Mouse (Mus musculus) CH12.LX (cell line): Measurements from ENCODE around the gene Gab3. TPM values are rescaled to one million over a fixed set of nuclear protein-coding genes. Genes with fewer than 3 reads are reported as not detected.

Experiments
- DNase-seq: peaks from one replicate; pipeline ENCODE4 v3.0.0-alpha.2; 2013; ENCODE audit errors: extremely low read depth
- H3K27ac ChIP-seq: 2 replicates; pipeline ENCODE4 v1.5.1; 2012; ENCODE audit warnings: low read depth, mild to moderate bottlenecking, control low read depth, moderate library complexity; ENCODE audit not compliant: insufficient read depth
- H3K27me3 ChIP-seq: replicated peaks from 2 replicates; pipeline ENCODE3; 2012; ENCODE audit warnings: inconsistent platforms
- H3K36me3 ChIP-seq, 2 experiments: replicated peaks in 1 of 2; 2 replicates each; pipeline versions ENCODE3 to v1.6.1; 2012; ENCODE audit warnings: inconsistent platforms in 1 of 2, low read length in 1 of 2, mild to moderate bottlenecking in 1 of 2, mixed read lengths in 1 of 2, moderate library complexity in 1 of 2; ENCODE audit not compliant: control insufficient read depth in 1 of 2, insufficient read depth in 1 of 2
- H3K4me1 ChIP-seq, 2 experiments: 2 replicates each; pipeline ENCODE4 v1.6.1; 2012; ENCODE audit warnings: inconsistent platforms in 1 of 2, moderate library complexity in 1 of 2; ENCODE audit not compliant: insufficient read depth in 2 of 2, control insufficient read depth in 1 of 2
- H3K4me2 ChIP-seq: 2 replicates; pipeline ENCODE4 v1.6.1; 2012; ENCODE audit warnings: low read depth, mild to moderate bottlenecking, control low read depth; ENCODE audit not compliant: poor library complexity, insufficient read depth, severe bottlenecking
- H3K4me3 ChIP-seq, 3 experiments: fragments of 150-350 bp in 1 of 3; sonication (generic) in 1 of 3; replicated peaks in 1 of 3; 2 replicates each; pipeline versions ENCODE3 to v1.5.1; 2011 to 2012; ENCODE audit warnings: low read depth in 2 of 3, low read length in 2 of 3, mild to moderate bottlenecking in 2 of 3, moderate library complexity in 2 of 3, control low read depth in 1 of 3, improper control_type of control experiment in 1 of 3, inconsistent platforms in 1 of 3, mixed read lengths in 1 of 3; ENCODE audit not compliant: poor library complexity in 1 of 3
- H3K79me2 ChIP-seq: replicated peaks from 2 replicates; pipeline ENCODE4 v1.6.1; 2012; ENCODE audit warnings: mild to moderate bottlenecking, moderate library complexity; ENCODE audit not compliant: control insufficient read depth, poor library complexity, insufficient read depth, severe bottlenecking; ENCODE audit errors: extremely low read depth
- H3K9ac ChIP-seq: 2 replicates; pipeline ENCODE4 v1.6.1; 2012; ENCODE audit warnings: low read depth, mild to moderate bottlenecking, control low read depth, moderate library complexity; ENCODE audit not compliant: insufficient read depth
- H3K9me3 ChIP-seq: replicated peaks from 2 replicates; pipeline ENCODE3; 2012; ENCODE audit warnings: low read length, inconsistent platforms, mixed read lengths
- BHLHE40 ChIP-seq: IDR thresholded peaks from 2 replicates; pipeline ENCODE4 v1.6.1; 2011; ENCODE audit warnings: mild to moderate bottlenecking, low read depth, low read length, improper control_type of control experiment
- CHD1 ChIP-seq: IDR thresholded peaks from 2 replicates; pipeline ENCODE4 v1.6.1; 2012; ENCODE audit warnings: low read depth, low read length, improper control_type of control experiment, inconsistent platforms
- CHD2 ChIP-seq: IDR thresholded peaks from 2 replicates; pipeline ENCODE4 v1.6.1; 2011; ENCODE audit warnings: low read length, improper control_type of control experiment
- CTCF ChIP-seq, 2 experiments: IDR thresholded peaks in 1 of 2; conservative IDR thresholded peaks in 1 of 2; 2 replicates each; pipeline ENCODE4 v1.5.1; 2011 to 2012; ENCODE audit warnings: low read depth in 2 of 2, low read length in 2 of 2, improper control_type of control experiment in 1 of 2, inconsistent platforms in 1 of 2, mild to moderate bottlenecking in 1 of 2, moderate library complexity in 1 of 2
- E2F4 ChIP-seq: IDR thresholded peaks from 2 replicates; pipeline ENCODE4 v1.6.1; 2011; ENCODE audit warnings: low read depth, low read length, improper control_type of control experiment; ENCODE audit not compliant: insufficient replicate concordance
- EP300 ChIP-seq: IDR thresholded peaks from 2 replicates; pipeline ENCODE4 v1.6.1; 2011; ENCODE audit warnings: low read length, improper control_type of control experiment
- GABPA ChIP-seq: IDR thresholded peaks from 2 replicates; pipeline ENCODE4 v1.6.1; 2012; ENCODE audit warnings: low read depth, low read length, improper control_type of control experiment, inconsistent platforms; ENCODE audit not compliant: insufficient replicate concordance
- HCFC1 ChIP-seq: IDR thresholded peaks from 2 replicates; pipeline ENCODE4 v1.6.1; 2012; ENCODE audit warnings: low read depth, mild to moderate bottlenecking, inconsistent platforms, low read length, improper control_type of control experiment
- IRF4 ChIP-seq: IDR thresholded peaks from 2 replicates; pipeline ENCODE4 v1.6.1; 2014; ENCODE audit warnings: low read depth, mild to moderate bottlenecking, inconsistent platforms, low read length, improper control_type of control experiment
- KAT2A ChIP-seq: IDR thresholded peaks from 2 replicates; pipeline ENCODE4 v1.6.1; 2012; ENCODE audit warnings: low read length, improper control_type of control experiment, inconsistent platforms; ENCODE audit not compliant: insufficient replicate concordance
- MAFK ChIP-seq: IDR thresholded peaks from 2 replicates; pipeline ENCODE4 v1.6.1; 2011; ENCODE audit warnings: low read length, improper control_type of control experiment; ENCODE audit not compliant: insufficient replicate concordance
- MAZ ChIP-seq: IDR thresholded peaks from 2 replicates; pipeline ENCODE4 v1.6.1; 2012; ENCODE audit warnings: low read depth, mild to moderate bottlenecking, inconsistent platforms, low read length, improper control_type of control experiment, moderate library complexity
- MEF2A ChIP-seq: IDR thresholded peaks from 2 replicates; pipeline ENCODE4 v1.6.1; 2014; ENCODE audit warnings: low read depth, mild to moderate bottlenecking, inconsistent platforms, low read length, improper control_type of control experiment, borderline replicate concordance
- MXI1 ChIP-seq: IDR thresholded peaks from 2 replicates; pipeline ENCODE4 v1.6.1; 2011; ENCODE audit warnings: mild to moderate bottlenecking, low read depth, low read length, improper control_type of control experiment
- NELFE ChIP-seq: IDR thresholded peaks from 2 replicates; pipeline ENCODE4 v1.6.1; 2011; ENCODE audit warnings: low read depth, low read length, improper control_type of control experiment
- NRF1 ChIP-seq: IDR thresholded peaks from 2 replicates; pipeline ENCODE4 v1.6.1; 2014; ENCODE audit warnings: low read depth, mild to moderate bottlenecking, inconsistent platforms, low read length, improper control_type of control experiment, moderate library complexity
- PAX5 ChIP-seq: IDR thresholded peaks from 2 replicates; pipeline ENCODE4 v1.6.1; 2012; ENCODE audit warnings: low read length, inconsistent platforms, mixed read lengths
- POLR2A ChIP-seq: IDR thresholded peaks from 2 replicates; pipeline ENCODE4 v1.6.1; 2011; ENCODE audit warnings: low read depth, mild to moderate bottlenecking, improper control_type of control experiment, low read length
- POLR2AphosphoS2 ChIP-seq: IDR thresholded peaks from 2 replicates; pipeline ENCODE4 v1.6.1; 2011; ENCODE audit warnings: low read depth, low read length, improper control_type of control experiment
- RAD21 ChIP-seq: IDR thresholded peaks from 2 replicates; pipeline ENCODE4 v1.6.1; 2011; ENCODE audit warnings: low read depth, mild to moderate bottlenecking, low read length, improper control_type of control experiment, moderate library complexity
- SIN3A ChIP-seq: IDR thresholded peaks from 2 replicates; pipeline ENCODE4 v1.6.1; 2012; ENCODE audit warnings: low read length, improper control_type of control experiment, inconsistent platforms
- SMC3 ChIP-seq: IDR thresholded peaks from 2 replicates; pipeline ENCODE4 v1.6.1; 2011; ENCODE audit warnings: low read depth, low read length, improper control_type of control experiment
- TBP ChIP-seq: conservative IDR thresholded peaks from 2 replicates; pipeline ENCODE4 v1.6.1; 2011; ENCODE audit warnings: low read depth, low read length, improper control_type of control experiment
- TCF12 ChIP-seq: IDR thresholded peaks from 2 replicates; pipeline ENCODE4 v1.6.1; 2014; ENCODE audit warnings: low read depth, mild to moderate bottlenecking, inconsistent platforms, low read length, improper control_type of control experiment
- UBTF ChIP-seq: IDR thresholded peaks from 2 replicates; pipeline ENCODE4 v1.6.1; 2012; ENCODE audit warnings: low read depth, mild to moderate bottlenecking, inconsistent platforms, low read length, improper control_type of control experiment, moderate library complexity
- USF1 ChIP-seq: IDR thresholded peaks from 2 replicates; pipeline ENCODE4 v1.6.1; 2014; ENCODE audit warnings: low read depth, mild to moderate bottlenecking, inconsistent platforms, low read length, improper control_type of control experiment
- USF2 ChIP-seq: conservative IDR thresholded peaks from 2 replicates; pipeline ENCODE4 v1.6.1; 2011; ENCODE audit warnings: low read depth, low read length, improper control_type of control experiment
- ZC3H11A ChIP-seq: IDR thresholded peaks from 2 replicates; pipeline ENCODE4 v1.6.1; 2012; ENCODE audit warnings: low read depth, mild to moderate bottlenecking, inconsistent platforms, low read length, improper control_type of control experiment
- ZKSCAN1 ChIP-seq: IDR thresholded peaks from 2 replicates; pipeline ENCODE4 v1.6.1; 2012; ENCODE audit warnings: low read depth, inconsistent platforms, low read length, improper control_type of control experiment, borderline replicate concordance
- dilution Hi-C: fragments of 300-500 bp; cut with MboI; formaldehyde crosslinking; loops from 2 replicates; pipeline ENCODE4 v1.14.3; 2020; ENCODE audit warnings: low sequenced_read_pairs; ENCODE audit not compliant: extremely low pct_unique_long_range_greater_than_20kb, extremely low pct_ligation_motif_present
- in situ Hi-C: fragments of 300-500 bp; cut with MboI; formaldehyde crosslinking; loops from 3 replicates; pipeline ENCODE4 v1.14.3; 2019; ENCODE audit warnings: low sequenced_read_pairs, low pct_ligation_motif_present, low pct_unique_long_range_greater_than_20kb, mixed read lengths
- polyA plus RNA-seq: library from polyadenylated mRNA; unstranded; fragments of >175 nt; gene quantifications from 2 replicates; pipeline ENCODE4 v1.2.1, GENCODE M21; 2012; ENCODE audit warnings: low read depth; ENCODE audit not compliant: insufficient read length
- total RNA-seq, 2 experiments: library from RNA; depleted of rRNA; stranded (reverse); fragments of 300-350 nt in 1 of 2; fragments of >200 nt in 1 of 2; gene quantifications; 2 replicates each; pipeline ENCODE4 v1.2.3; 2012 to 2014

Gene Gab3
- total RNA-seq (2012; rRNA removed), result 0.17 and 0.21 TPM in 2 replicates
- total RNA-seq (2014; rRNA removed), result 0.27 and 0.42 TPM in 2 replicates
- polyA plus RNA-seq, result 0.37 and 0.64 TPM in 2 replicates

- Histone ChIP-seq H3K4me3 (peak within 1 kb of the TSS; percentile 32 to 86 (median 57)), H3K4me2 (peak within 1 kb of the TSS; percentile 74), H3K27me3 (no peaks in the 10 kb centered on the region), H3K79me2 (no peaks in the 10 kb centered on the region), H3K4me1 (peaks cover 0 to 3% of the 10 kb centered on the region in 2 experiments; a peak in 1 of 4 replicates)
- in situ Hi-C loops, result no loop called here
- TF ChIP-seq POLR2AphosphoS2 (no peak), UBTF (no peak), USF2 (no peak), EP300 (no peak), ZC3H11A (no peak), USF1 (no peak), CHD1 (no peak), MAZ (no peak), TBP (no peak), RAD21 (no peak), CTCF (conservative IDR thresholded peaks at IDR 0.05 in 1 of 2, IDR thresholded peaks at IDR 0.05 in 1 of 2; ENCODE audit: low read depth in 2 of 2, low read length in 2 of 2) (no peak)
- TF ChIP-seq, all 38 proteins: peak for 0
- H3K27ac ChIP-seq, result no peak within 1 kb of the TSS
- peak; percentile 63 for DNase-seq
- dilution Hi-C loops, result no loop called here
- H3K9me3 ChIP-seq, result no peaks in the 10 kb centered on the region
- H3K9ac ChIP-seq, result peak within 1 kb of the TSS; percentile 54; the same call in 1 of the 2 replicates
- H3K36me3 ChIP-seq, result no peaks in the 10 kb centered on the region
Measured at GRCm38 (mm10) chrX:75084774-75085508, at the start of gene Gab3. Gab3 (minus strand) TSS chrX:75085458.

- peak within 1 kb of the TSS; percentile 63 to 75 (median 69) for H3K4me3 ChIP-seq
- H3K79me2 ChIP-seq, result 0 out of 2 replicates have a peak, but pooled peaks cover 3% of the 10 kb centered on the region
- H3K27me3 ChIP-seq, result no peaks in the 10 kb centered on the region
- peaks cover 0 to 10% of the 10 kb centered on the region in 2 experiments; a peak in 2 of 4 replicates for H3K4me1 ChIP-seq
- in situ Hi-C loops, result no loop called here
- H3K27ac ChIP-seq, result no peak within 1 kb of the TSS
- H3K9ac ChIP-seq, result peak within 1 kb of the TSS; percentile 71
- H3K4me2 ChIP-seq, result peak within 1 kb of the TSS; percentile 87
- dilution Hi-C loops, result no loop called here
- peaks cover 0 to under 1% of the 10 kb centered on the region in 2 experiments for H3K36me3 ChIP-seq
- DNase-seq, result peak; percentile 79
- H3K9me3 ChIP-seq, result no peaks in the 10 kb centered on the region
- no peak for TF ChIP-seq MEF2A
- TF ChIP-seq HCFC1, result no peak
- TF ChIP-seq MXI1, result 0 out of 2 replicates have a peak, but pooled peaks have one; percentile 46
- no peak for TF ChIP-seq PAX5
- TF ChIP-seq GABPA, result no peak
- TF ChIP-seq CTCF (conservative IDR thresholded peaks at IDR 0.05 in 1 of 2, IDR thresholded peaks at IDR 0.05 in 1 of 2; ENCODE audit: low read depth in 2 of 2, low read length in 2 of 2), result no peak
- peak; percentile 40; the same call in 1 of the 2 replicates for TF ChIP-seq TCF12
- TF ChIP-seq E2F4, result no peak
- TF ChIP-seq EP300, result no peak
- peak; percentile 72 for TF ChIP-seq POLR2A
- TF ChIP-seq IRF4, result no peak
- no peak for TF ChIP-seq MAFK
- TF ChIP-seq USF1, result no peak
- peak; percentile 33; the same call in 1 of the 2 replicates for TF ChIP-seq NRF1
- TF ChIP-seq RAD21, result no peak
- TF ChIP-seq CHD1, result no peak
- no peak for TF ChIP-seq USF2
- no peak for TF ChIP-seq KAT2A
- no peak for TF ChIP-seq CHD2
- TF ChIP-seq SMC3, result no peak
- 0 out of 2 replicates have a peak, but pooled peaks have one; percentile 53 for TF ChIP-seq SIN3A
- no peak for TF ChIP-seq ZKSCAN1
- TF ChIP-seq NELFE, result peak; percentile 58
- TF ChIP-seq BHLHE40, result no peak
Measured at GRCm38 (mm10) chrX:75130467-75131160, 45.4 kb upstream of the Gab3 start, which contains the start of gene Mpp1. Mpp1 (minus strand) TSS chrX:75131016.
